Mouse (Mus musculus) liver, embryonic 15.5 days (tissue): ENCODE measurements at regions not wholly inside any gene's neighbourhood (a gene's known extent, or its start where the extent isn't known, plus 50 kb on each side); places are given as distances from the start of the nearest gene placed in this dataset.

Experiments used
- ATAC-seq: fragments of 200-750 bp; cut with Nextera tagmentation; 2 replicates; pipeline ENCODE4 v1.8.0; 2017; ENCODE audit warnings: moderate number of reproducible peaks, mild to moderate bottlenecking, moderate library complexity; ENCODE audit not compliant: insufficient read depth
- H3K27ac ChIP-seq: fragments of 300-500 bp; sonication (generic); replicated peaks from 2 replicates; pipeline ENCODE4 v1.5.1; 2015; ENCODE audit warnings: mild to moderate bottlenecking, inconsistent platforms
- H3K27me3 ChIP-seq: fragments of 300-500 bp; sonication (generic); 2 replicates; pipeline ENCODE4 v1.6.1; 2015; ENCODE audit warnings: mild to moderate bottlenecking, inconsistent platforms
- H3K36me3 ChIP-seq: fragments of 300-500 bp; sonication (generic); replicated peaks from 2 replicates; pipeline ENCODE4 v1.6.1; 2015; ENCODE audit warnings: moderate library complexity, mild to moderate bottlenecking, inconsistent platforms
- H3K4me1 ChIP-seq: fragments of 300-500 bp; sonication (generic); replicated peaks from 2 replicates; pipeline ENCODE4 v1.6.1; 2015; ENCODE audit warnings: inconsistent platforms
- H3K4me2 ChIP-seq: fragments of 300-500 bp; sonication (generic); 2 replicates; pipeline ENCODE4 v1.6.1; 2015; ENCODE audit warnings: moderate library complexity, mild to moderate bottlenecking, inconsistent platforms
- H3K4me3 ChIP-seq: fragments of 300-500 bp; sonication (generic); replicated peaks from 2 replicates; pipeline ENCODE4 v1.5.1; 2015; ENCODE audit warnings: mild to moderate bottlenecking, inconsistent platforms
- H3K9ac ChIP-seq: fragments of 300-500 bp; sonication (generic); 2 replicates; pipeline ENCODE4 v1.6.1; 2015; ENCODE audit warnings: moderate library complexity, mild to moderate bottlenecking, inconsistent platforms
- H3K9me3 ChIP-seq: fragments of 300-500 bp; sonication (generic); replicated peaks from 2 replicates; pipeline ENCODE4 v1.6.1; 2016; ENCODE audit warnings: inconsistent platforms
- WGBS: fragments of 180-500 bp; shearing (Covaris S2); methylation state at CpG from one replicate; pipeline ENCODE4 v1.1.7; 2015; ENCODE audit warnings: mixed read lengths; ENCODE audit not compliant: insufficient replicate concordance; 5-methylcytosine and 5-hydroxymethylcytosine counted together

DNA sequence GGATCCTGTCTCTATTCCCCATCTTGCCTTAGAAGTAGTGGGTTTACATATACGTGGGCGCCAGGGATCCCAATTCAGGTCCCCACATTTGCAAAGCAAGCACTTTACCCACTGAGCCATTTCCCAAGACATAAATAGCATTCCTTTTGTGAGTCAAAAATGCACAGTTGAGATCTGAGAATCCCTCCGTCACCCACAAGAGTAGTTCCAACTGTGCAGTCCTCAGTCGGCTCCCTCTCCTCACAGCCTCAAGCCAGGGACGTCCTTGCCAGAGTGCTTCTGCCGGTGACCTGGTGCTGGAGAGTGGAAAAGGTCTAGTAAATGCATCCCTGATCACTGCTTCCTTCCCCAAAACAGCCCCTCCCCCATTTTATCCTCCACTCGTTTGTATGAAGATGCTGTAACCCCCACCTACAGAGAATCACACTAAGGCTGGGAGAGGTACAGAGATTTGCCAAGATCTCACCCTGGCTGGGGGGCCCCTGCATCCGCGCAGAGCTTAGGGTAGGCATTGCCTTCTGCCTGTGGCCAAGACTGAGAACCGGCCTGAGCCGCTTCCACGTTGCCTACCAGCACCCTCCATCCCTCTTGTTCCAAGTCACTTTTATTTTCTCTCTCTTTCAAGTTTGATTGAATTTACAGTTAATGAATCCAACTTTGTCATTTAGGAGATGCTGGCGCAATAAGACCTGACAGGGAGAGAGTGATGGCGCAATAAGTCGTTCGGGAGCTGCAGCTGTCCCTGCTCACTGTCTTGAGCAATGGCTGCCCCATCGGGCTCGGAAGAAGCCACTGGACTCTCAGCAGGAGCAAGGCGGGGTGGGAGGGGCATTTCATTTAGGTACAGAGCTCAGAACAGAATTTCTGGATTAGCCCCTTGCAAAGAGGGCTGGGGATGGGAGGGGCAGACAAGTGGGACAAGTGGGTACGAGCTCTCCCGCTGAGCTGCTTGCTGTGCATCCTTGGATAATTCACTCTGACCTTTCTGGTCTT lies 74.5 kb upstream of the Zfp618 start:
- Histone ChIP-seq H3K27me3 (no peaks in the 10 kb centered on the region), H3K4me2 (no peak overlapping the region), H3K9me3 (no peaks in the 10 kb centered on the region), H3K27ac (no peak overlapping the region), H3K36me3 (no peaks in the 10 kb centered on the region), H3K9ac (no peak overlapping the region), H3K4me1 (no peaks in the 10 kb centered on the region), H3K4me3 (no peak overlapping the region)
- WGBS, result 39% methylated on average over 21 of the region's 21 CpGs
- ATAC-seq, result no peak

DNA sequence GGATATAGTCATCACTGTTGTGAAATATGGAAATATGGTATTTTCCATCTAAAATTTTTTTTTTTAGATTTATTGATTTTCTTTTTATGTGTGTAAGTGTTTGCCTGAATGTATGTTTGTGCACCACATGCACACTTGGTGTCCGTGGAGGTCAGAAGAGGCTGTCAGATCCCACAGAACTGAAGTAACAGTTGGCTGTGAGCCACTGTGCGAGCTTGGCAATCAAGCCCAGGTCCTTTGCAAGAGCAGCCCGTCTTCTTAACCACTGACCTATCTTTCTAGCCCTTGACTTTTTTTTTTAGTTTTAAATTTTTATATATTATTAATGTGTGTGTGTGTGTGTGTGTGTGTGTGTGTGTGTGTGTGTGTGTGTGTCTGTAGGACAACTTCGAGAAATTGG lies 52.5 kb upstream of the Zfp618 start:
- ATAC-seq, result no peak
- Histone ChIP-seq H3K27me3 (no peaks in the 10 kb centered on the region), H3K4me2 (no peak overlapping the region), H3K27ac (no peak overlapping the region), H3K9ac (no peak overlapping the region), H3K9me3 (no peaks in the 10 kb centered on the region), H3K4me1 (no peaks in the 10 kb centered on the region), H3K4me3 (no peak overlapping the region), H3K36me3 (no peaks in the 10 kb centered on the region)
- WGBS, result 54% methylated on average over 4 of the region's 4 CpGs
